Mouse (Mus musculus) gastrocnemius, postnatal 25 days (tissue): Measurements from ENCODE around the gene Frat2. TPM values are rescaled to one million over a fixed set of nuclear protein-coding genes. Genes with fewer than 3 reads are reported as not detected.

Source experiments
- DNase-seq: peaks from one replicate; pipeline ENCODE4 v3.0.0; 2022
- total RNA-seq, 2 experiments: library from RNA; stranded (reverse); gene quantifications; 1 replicate in 1 of 2; 2 replicates in 1 of 2; pipeline ENCODE4 v1.2.3; 2021

Frat2 gene
- total RNA-seq, 2 experiments from 2014 or later = 19.7 to 22.4 TPM

GRCm38 (mm10) chr19:41822589-41822988, 25.3 kb downstream of the Frat2 start:
- DNase-seq = no peak

GRCm38 (mm10) chr19:41821436-41821835, 26.5 kb downstream of the Frat2 start:
- no peak for DNase-seq

GRCm38 (mm10) chr19:41818749-41819148, 29.2 kb downstream of the Frat2 start:
- DNase-seq = no peak

GRCm38 (mm10) chr19:41817325-41817724, 30.6 kb downstream of the Frat2 start:
- peak; percentile 74 for DNase-seq

- DNase-seq = peak; percentile 15
Observed at GRCm38 (mm10) chr19:41816915-41817314, 31.0 kb downstream of the Frat2 start.

GRCm38 (mm10) chr19:41816410-41816809, 31.5 kb downstream of the Frat2 start:
- no peak for DNase-seq

GRCm38 (mm10) chr19:41813374-41813773, 34.6 kb downstream of the Frat2 start:
- DNase-seq = no peak

- DNase-seq = peak; percentile 28
Observed at GRCm38 (mm10) chr19:41812525-41812924, 35.4 kb downstream of the Frat2 start.

- DNase-seq = no peak
Observed at GRCm38 (mm10) chr19:41810074-41810473, 37.9 kb downstream of the Frat2 start.

- DNase-seq = no peak
Observed at GRCm38 (mm10) chr19:41808104-41808634, 39.8 kb downstream of the Frat2 start.

- DNase-seq = no peak
Observed at GRCm38 (mm10) chr19:41807497-41807896, 40.4 kb downstream of the Frat2 start.

GRCm38 (mm10) chr19:41805831-41806230, 42.1 kb downstream of the Frat2 start:
- no peak for DNase-seq

GRCm38 (mm10) chr19:41803322-41803721, 44.6 kb downstream of the Frat2 start:
- no peak for DNase-seq

- DNase-seq = peak; percentile 93
Observed at GRCm38 (mm10) chr19:41801742-41802369, 46.1 kb downstream of the Frat2 start, which contains the start of gene Arhgap19. TSS of gene Arhgap19 (minus strand) at chr19:41802047.

GRCm38 (mm10) chr19:41800986-41801741, 46.8 kb downstream of the Frat2 start:
- DNase-seq = no peak

GRCm38 (mm10) chr19:41800451-41800850, 47.5 kb downstream of the Frat2 start:
- no peak for DNase-seq

GRCm38 (mm10) chr19:41797536-41797935, 50.4 kb downstream of the Frat2 start:
- no peak for DNase-seq

- DNase-seq = no peak
Observed at GRCm38 (mm10) chr19:41796789-41797327, 51.1 kb downstream of the Frat2 start.

GRCm38 (mm10) chr19:41796148-41796760, 51.7 kb downstream of the Frat2 start:
- no peak for DNase-seq
